Mouse (Mus musculus) stomach, embryonic 16.5 days (tissue): ENCODE data around the gene 8030411F24Rik. TPM values are rescaled to one million over a fixed set of nuclear protein-coding genes. Genes with fewer than 3 reads are reported as not detected.

Experiments used
- ATAC-seq: fragments of 200-750 bp; cut with Nextera tagmentation; 2 replicates; pipeline ENCODE4 v1.8.0; 2017; ENCODE audit warnings: moderate number of reproducible peaks, moderate TSS enrichment; ENCODE audit not compliant: insufficient read depth, low FRiP score
- H3K27ac ChIP-seq: fragments of 300-500 bp; sonication (generic); 2 replicates; pipeline ENCODE4 v1.5.1; 2014; ENCODE audit warnings: low read length
- H3K27me3 ChIP-seq: fragments of 300-500 bp; sonication (generic); 2 replicates; pipeline ENCODE4 v1.6.1; 2014; ENCODE audit warnings: low read length, control low read depth, mixed read lengths; ENCODE audit not compliant: control insufficient read depth, insufficient read depth
- H3K36me3 ChIP-seq: fragments of 300-500 bp; sonication (generic); 2 replicates; pipeline ENCODE4 v1.6.1; 2014; ENCODE audit warnings: low read length; ENCODE audit not compliant: control insufficient read depth, insufficient read depth
- H3K4me1 ChIP-seq: fragments of 300-500 bp; sonication (generic); 2 replicates; pipeline ENCODE4 v1.6.1; 2014; ENCODE audit warnings: low read length, control low read depth, mixed read lengths; ENCODE audit not compliant: control insufficient read depth, insufficient read depth
- H3K4me2 ChIP-seq: fragments of 300-500 bp; sonication (generic); 2 replicates; pipeline ENCODE4 v1.6.1; 2014; ENCODE audit warnings: low read depth, low read length, mixed read lengths
- H3K4me3 ChIP-seq: fragments of 300-500 bp; sonication (generic); replicated peaks from 2 replicates; pipeline ENCODE4 v1.5.1; 2014; ENCODE audit warnings: mild to moderate bottlenecking, low read length
- H3K9ac ChIP-seq: fragments of 300-500 bp; sonication (generic); 2 replicates; pipeline ENCODE4 v1.6.1; 2014; ENCODE audit warnings: low read length
- H3K9me3 ChIP-seq: fragments of 300-500 bp; sonication (generic); replicated peaks from 2 replicates; pipeline ENCODE4 v1.6.1; 2016; ENCODE audit warnings: low read length, control low read depth; ENCODE audit not compliant: control insufficient read depth
- whole genome bisulfite sequencing: fragments of 180-500 bp; shearing (Covaris S2); extraction: QIAGEN DNeasy Blood & Tissue Kit; methylation state at CpG from one replicate; pipeline ENCODE4 v1.1.7; 2014; 5-methylcytosine and 5-hydroxymethylcytosine counted together
- polyA plus RNA-seq: library from polyadenylated mRNA; unstranded; fragments of >200 nt; fragmentation: Nextera tagmentation; extraction: Ambion mirVana; gene quantifications from 2 replicates; pipeline ENCODE4 v1.2.1, GENCODE M21; 2015

Gene 8030411F24Rik
- not detected in 2 replicates for polyA plus RNA-seq

GRCm38 (mm10) chr2:148781709-148782108, at the start of gene 8030411F24Rik:
Gene 8030411F24Rik (plus strand): TSS chr2:148782009.
- no peak within 1 kb of the TSS for H3K4me3 ChIP-seq
- no peak within 1 kb of the TSS for H3K9ac ChIP-seq
- H3K4me1 ChIP-seq: no peaks in the 10 kb centered on the region
- ATAC-seq: no peak
- H3K4me2 ChIP-seq: no peak within 1 kb of the TSS
- 4% methylated on average over 1 of the region's 1 CpGs for WGBS
- no peaks in the 10 kb centered on the region for H3K36me3 ChIP-seq
- H3K27me3 ChIP-seq: no peaks in the 10 kb centered on the region
- H3K9me3 ChIP-seq: no peaks in the 10 kb centered on the region
- no peak within 1 kb of the TSS for H3K27ac ChIP-seq

GRCm38 (mm10) chr2:148732327-148733000, 49.3 kb upstream of the 8030411F24Rik start, which contains the start of gene Napb:
Gene Napb (minus strand): TSS chr2:148732467.
- peak within 1 kb of the TSS; percentile 75 for H3K4me3 ChIP-seq
- WGBS: 2% methylated on average over 18 of the region's 18 CpGs
- ATAC-seq: peak; percentile 100
- peak within 1 kb of the TSS; percentile 95 for H3K4me2 ChIP-seq
- H3K4me1 ChIP-seq: peaks cover 5% of the 10 kb centered on the region; the same call in 1 of the 2 replicates
- H3K27ac ChIP-seq: peak within 1 kb of the TSS; percentile 12; the same call in 1 of the 2 replicates
- H3K36me3 ChIP-seq: no peaks in the 10 kb centered on the region
- peak within 1 kb of the TSS; percentile 85 for H3K9ac ChIP-seq
- no peaks in the 10 kb centered on the region for H3K9me3 ChIP-seq
- H3K27me3 ChIP-seq: no peaks in the 10 kb centered on the region

DNA sequence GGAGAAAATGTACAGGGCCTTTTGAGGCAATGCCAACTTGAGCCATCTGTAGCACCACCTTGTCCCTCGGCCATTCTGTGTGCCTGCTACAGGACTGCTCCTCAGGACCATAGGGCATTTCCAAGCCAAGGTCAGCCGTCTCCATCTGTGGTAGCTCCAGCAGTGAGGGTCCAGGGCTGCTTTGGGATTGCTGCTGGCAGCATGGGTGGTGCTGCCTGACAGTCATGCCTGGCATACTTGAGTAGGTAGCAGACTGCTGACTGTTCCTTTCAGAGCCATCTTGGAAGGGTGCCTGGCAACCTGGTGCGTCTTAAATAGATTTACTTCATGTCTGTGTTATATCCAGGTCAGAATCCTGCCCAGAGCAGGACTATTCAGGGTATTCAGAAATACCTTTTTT, 38.8 kb upstream of the 8030411F24Rik start:
- Histone ChIP-seq H3K27me3 (no peaks in the 10 kb centered on the region), H3K4me1 (no peaks in the 10 kb centered on the region), H3K36me3 (no peaks in the 10 kb centered on the region), H3K4me3 (no peak overlapping the region), H3K9me3 (no peaks in the 10 kb centered on the region), H3K9ac (no peak overlapping the region), H3K27ac (no peak overlapping the region), H3K4me2 (no peak overlapping the region)
- 85% methylated on average over 3 of the region's 3 CpGs for WGBS
- ATAC-seq: no peak

DNA sequence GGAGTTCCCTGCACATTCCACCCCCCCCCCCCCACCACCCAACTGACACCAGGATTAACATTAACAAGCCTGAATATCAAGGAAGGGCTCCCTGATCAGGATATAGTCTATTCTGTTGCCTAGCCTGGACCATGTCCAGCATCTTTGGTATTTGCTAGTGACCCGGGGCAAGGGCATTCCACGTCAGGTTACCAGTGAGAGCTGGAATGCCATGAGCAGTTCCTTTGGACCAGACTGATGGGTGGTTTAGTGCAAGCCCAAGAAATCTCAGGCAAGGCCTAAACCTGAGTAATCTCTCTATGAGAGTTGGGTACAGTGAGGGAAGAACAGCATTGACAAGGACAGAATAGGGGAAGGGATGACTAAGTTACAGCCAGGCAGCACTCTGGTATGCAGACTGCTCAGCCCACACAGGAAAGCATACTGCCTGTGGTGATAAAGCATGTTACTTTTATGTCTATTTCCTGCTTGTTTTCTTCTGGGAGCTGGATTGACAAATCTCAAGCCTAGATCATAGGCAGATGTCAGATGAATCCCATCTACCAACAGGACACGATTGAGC, 37.9 kb upstream of the 8030411F24Rik start:
- no peaks in the 10 kb centered on the region for H3K9me3 ChIP-seq
- no peak overlapping the region for H3K9ac ChIP-seq
- H3K4me3 ChIP-seq: no peak overlapping the region
- no peaks in the 10 kb centered on the region for H3K27me3 ChIP-seq
- no peaks in the 10 kb centered on the region for H3K4me1 ChIP-seq
- H3K4me2 ChIP-seq: no peak overlapping the region
- H3K27ac ChIP-seq: no peak overlapping the region
- no peaks in the 10 kb centered on the region for H3K36me3 ChIP-seq
- ATAC-seq: no peak
- 75% methylated on average over 3 of the region's 3 CpGs for WGBS

GRCm38 (mm10) chr2:148750058-148750457, 31.8 kb upstream of the 8030411F24Rik start, which contains the start of gene Cstl1:
Gene Cstl1 (plus strand): TSS chr2:148750358.
- no peak within 1 kb of the TSS for H3K4me3 ChIP-seq
- 78% methylated on average over 1 of the region's 1 CpGs for WGBS
- ATAC-seq: no peak

DNA sequence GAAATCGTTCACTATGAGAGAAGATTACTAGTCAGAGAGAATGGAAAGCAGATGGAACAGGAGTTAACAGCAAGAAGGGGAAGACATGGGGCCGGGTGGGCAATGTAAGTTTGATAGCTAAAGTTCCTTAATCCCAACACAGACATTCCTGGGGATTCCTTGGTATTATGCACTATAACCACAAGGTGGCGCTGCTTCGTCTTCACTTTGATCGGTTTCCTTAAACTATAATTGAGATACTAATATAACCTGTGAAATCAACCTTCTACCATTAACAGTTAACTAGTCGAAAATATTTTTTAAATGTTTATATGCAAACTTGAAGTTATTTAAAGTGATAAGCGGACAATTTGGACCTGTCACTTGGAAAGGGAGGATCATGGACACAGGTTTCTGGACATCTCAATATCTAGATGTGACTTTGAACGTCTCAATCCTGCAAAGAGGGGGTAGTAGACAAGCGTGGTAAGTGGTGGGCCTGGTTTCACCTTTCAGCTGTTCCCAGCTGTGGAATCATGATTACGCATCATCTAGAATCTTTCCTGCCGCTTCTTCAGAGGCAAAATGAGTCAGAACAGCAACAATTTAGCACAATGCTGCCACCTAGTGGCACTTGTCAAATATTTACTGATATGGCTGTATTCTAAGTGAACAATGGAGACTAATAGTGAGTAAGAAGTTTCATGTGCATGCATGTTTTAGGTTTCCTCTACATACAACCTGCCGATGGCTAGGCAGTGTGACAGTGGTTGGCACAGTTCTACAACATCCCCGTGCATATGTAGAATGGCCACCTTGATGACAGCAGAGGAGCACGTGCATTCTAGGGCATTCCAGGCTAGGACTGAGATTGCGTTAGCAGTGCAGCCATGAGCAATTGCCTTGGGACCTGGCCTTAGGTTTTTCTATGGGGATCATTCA, 29.7 kb upstream of the 8030411F24Rik start:
- H3K4me2 ChIP-seq: peak overlapping the region; percentile 57
- ATAC-seq: 0 out of 2 replicates have a peak, but pooled peaks have one; percentile 60
- 17% methylated on average over 15 of the region's 15 CpGs for WGBS
- H3K36me3 ChIP-seq: no peaks in the 10 kb centered on the region
- H3K9me3 ChIP-seq: no peaks in the 10 kb centered on the region
- no peaks in the 10 kb centered on the region for H3K4me1 ChIP-seq
- no peaks in the 10 kb centered on the region for H3K27me3 ChIP-seq
- no peak overlapping the region for H3K9ac ChIP-seq
- peak overlapping the region; percentile 30 for H3K4me3 ChIP-seq
- no peak overlapping the region for H3K27ac ChIP-seq

More at GRCm38 (mm10) chr2:148750058-148750457, 31.8 kb upstream of the 8030411F24Rik start, which contains the start of gene Cstl1:
- no peaks in the 10 kb centered on the region for H3K27me3 ChIP-seq
- H3K4me2 ChIP-seq: no peak within 1 kb of the TSS
- no peaks in the 10 kb centered on the region for H3K36me3 ChIP-seq
- H3K9me3 ChIP-seq: no peaks in the 10 kb centered on the region
- H3K4me1 ChIP-seq: no peaks in the 10 kb centered on the region
- H3K9ac ChIP-seq: no peak within 1 kb of the TSS
- H3K27ac ChIP-seq: no peak within 1 kb of the TSS

DNA sequence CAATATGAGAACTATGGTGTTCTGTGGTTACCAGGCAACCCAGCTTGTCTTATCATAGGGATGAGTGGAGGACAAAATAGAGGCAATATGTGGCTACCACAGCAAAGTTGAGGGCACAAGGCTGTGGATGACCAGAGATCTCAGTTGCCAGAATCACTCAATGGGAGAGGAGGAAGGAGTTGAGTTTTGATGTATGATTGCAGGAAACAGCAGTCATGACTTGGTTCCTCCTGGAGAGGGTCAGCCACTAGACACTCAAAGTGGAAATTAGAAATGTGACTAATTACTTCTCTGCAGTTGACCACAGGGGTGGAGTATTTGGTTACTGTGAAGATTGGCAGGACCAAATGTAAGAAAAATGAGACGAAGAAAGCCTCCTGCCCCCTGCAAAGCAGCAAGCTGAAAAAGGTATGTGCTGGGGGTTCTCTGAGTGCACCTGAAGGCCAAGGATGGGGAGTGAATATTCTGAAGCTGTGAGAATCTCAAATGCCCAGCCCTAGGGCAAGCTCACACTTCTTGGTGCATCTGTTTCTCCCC, 27.4 kb upstream of the 8030411F24Rik start:
- H3K9me3 ChIP-seq: no peaks in the 10 kb centered on the region
- no peak for ATAC-seq
- H3K27ac ChIP-seq: no peak overlapping the region
- no peaks in the 10 kb centered on the region for H3K36me3 ChIP-seq
- H3K27me3 ChIP-seq: no peaks in the 10 kb centered on the region
- 61% methylated on average over 1 of the region's 1 CpGs for WGBS
- H3K4me2 ChIP-seq: no peak overlapping the region
- H3K9ac ChIP-seq: no peak overlapping the region
- no peaks in the 10 kb centered on the region for H3K4me1 ChIP-seq
- H3K4me3 ChIP-seq: no peak overlapping the region

- 92% methylated on average over 1 of the region's 1 CpGs for WGBS
- no peaks in the 10 kb centered on the region for H3K9me3 ChIP-seq
Measured at GRCm38 (mm10) chr2:148763648-148764388, 18.0 kb upstream of the 8030411F24Rik start.

More at GRCm38 (mm10) chr2:148763648-148764388, 18.0 kb upstream of the 8030411F24Rik start:
- Histone ChIP-seq H3K4me3 (no peak overlapping the region), H3K9ac (no peak overlapping the region), H3K27ac (no peak overlapping the region), H3K4me2 (no peak overlapping the region), H3K36me3 (no peaks in the 10 kb centered on the region), H3K27me3 (no peaks in the 10 kb centered on the region), H3K4me1 (no peaks in the 10 kb centered on the region)
- ATAC-seq: no peak
